Mouse (Mus musculus) subcutaneous adipose tissue, adult 2 months (tissue): ENCODE results near the gene Lysmd1. TPM values are rescaled to one million over a fixed set of nuclear protein-coding genes. Genes with fewer than 3 reads are reported as not detected.

Experiments used
- polyA plus RNA-seq: library from polyadenylated mRNA; depleted of rRNA; stranded (reverse); fragments of >200 nt; gene quantifications from 2 replicates; pipeline ENCODE4 v1.2.3, GENCODE M21; 2012; ENCODE audit warnings: low replicate concordance; rRNA removed

Lysmd1 gene
- polyA plus RNA-seq = 8.5 and 9.4 TPM in 2 replicates

DNA sequence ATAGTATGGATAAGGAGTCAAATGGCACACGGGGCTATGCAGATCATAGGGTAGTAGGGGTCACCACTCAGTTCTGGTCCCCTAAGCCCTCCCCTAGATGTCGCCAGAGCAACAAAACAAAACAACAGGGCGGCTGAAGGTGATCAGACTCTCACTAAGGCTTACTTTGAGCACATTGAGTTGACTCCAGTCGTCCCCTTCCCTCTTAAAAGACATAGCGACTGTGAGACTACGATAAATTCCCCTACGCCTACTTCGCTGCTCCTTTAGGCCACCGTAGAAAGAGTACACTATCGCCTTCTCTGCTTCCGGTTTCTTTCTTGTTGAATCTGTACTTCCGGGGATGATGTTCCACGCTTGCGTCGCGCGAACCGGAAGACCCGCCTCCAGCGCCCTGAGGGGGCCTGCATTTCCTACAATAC lies at the start of gene Lysmd1, which contains the start of gene Scnm1:
Lysmd1 (plus strand) TSS at position 409 of the 422 bp plus-strand sequence.
Scnm1 (minus strand) TSS at position 332 of the 422 bp plus-strand sequence.

DNA sequence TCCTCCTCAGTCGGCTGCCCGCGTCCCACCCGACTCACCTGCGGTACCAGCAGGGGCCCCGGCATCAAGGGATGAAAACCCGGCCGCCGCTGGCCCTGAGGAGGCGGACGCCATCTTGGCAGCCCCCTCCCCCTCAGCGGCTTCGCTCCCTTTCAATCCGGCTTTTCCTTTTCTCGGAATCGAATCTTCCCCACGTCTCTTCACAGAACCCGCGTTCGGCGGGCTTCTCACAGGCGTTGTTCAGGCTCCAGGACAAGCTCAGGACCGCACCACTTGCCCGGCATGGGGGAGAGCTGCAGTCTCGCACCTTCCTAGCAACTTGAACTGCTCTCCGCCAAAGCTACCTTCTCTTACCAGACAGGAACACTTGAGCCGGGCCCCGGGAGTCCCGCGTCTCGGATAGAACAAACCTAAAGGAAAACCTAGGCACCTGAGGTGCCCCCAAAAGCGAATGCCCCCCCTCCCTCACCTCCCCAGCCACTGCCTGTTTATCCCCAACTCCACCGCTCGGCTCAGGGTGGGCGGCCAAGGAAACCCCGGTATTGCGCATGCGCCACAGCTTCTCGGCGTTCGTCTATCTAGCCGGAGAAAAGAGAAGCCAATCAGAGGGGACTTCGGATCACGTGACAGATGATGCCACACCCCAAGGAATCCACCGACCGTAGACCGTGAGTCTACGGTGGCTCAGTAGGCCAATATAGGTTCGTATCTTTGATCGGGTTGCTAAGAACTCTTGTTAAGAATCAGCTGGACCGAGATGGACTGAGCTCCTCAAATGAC lies 27.4 kb upstream of the Lysmd1 start, which contains the start of gene Pip5k1a:
Pip5k1a (minus strand) TSS at position 593 of the 780 bp plus-strand sequence.

DNA sequence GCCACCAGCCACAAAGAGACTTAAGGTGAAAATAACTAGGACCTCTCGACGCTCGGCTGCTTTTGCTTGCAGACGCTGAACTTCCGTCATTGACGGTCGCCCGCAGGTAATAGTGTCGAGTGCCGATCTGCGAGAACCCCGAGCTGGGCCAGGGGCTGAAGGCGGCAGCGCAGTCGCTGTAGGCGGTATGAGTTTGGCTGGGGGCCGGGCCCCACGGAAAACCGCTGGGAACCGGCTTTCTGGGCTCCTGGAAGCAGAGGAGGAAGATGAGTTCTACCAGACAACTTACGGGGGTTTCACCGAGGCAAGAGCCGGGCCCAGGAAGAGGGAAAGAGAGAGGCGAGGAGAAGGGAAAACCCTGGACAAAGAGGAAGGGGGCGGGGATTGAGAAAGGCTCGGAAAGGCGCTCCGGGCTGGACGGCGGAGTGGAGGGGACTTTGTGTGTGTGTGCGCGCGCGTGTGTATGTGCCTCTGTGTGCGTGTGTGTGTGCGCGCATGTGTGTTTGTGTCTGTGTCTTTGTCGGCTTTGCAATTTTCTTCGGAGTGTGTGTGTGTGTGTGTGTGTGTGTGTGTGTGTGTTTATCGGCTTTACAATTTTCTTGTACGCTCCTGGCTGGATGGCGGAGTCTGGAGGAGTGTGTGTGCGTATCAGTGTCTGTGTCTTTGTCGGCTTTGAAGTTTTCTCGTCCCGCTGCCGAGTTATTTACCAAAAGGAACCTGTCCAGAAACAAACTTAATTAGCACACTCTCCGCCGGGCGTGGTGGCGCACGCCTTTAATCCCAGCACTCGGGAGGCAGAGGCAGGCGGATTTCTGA lies 22.8 kb upstream of the Lysmd1 start, which contains the start of gene Vps72:
Vps72 (plus strand) TSS at position 112 of the 816 bp plus-strand sequence.

DNA sequence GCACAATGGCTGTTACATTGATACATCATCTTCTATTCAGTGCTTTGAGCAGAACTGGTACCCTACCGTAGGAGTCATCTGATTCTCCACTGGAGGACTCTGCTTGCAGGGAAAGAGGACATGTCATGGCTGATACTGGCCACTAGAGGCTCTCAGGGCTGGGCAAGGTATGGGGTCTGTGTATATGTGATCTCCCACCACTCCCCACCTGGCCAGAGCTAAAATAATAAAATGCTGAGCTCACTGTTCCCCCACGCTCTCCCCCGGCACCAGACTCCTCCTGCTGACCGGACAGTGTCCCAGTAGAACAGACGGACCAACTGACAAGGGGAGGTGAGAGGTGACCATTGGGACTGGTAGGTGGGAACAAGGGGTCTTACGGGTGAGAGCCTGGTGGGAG lies 9.6 kb upstream of the Lysmd1 start, which contains the start of gene Tmod4:
Tmod4 (plus strand) TSS at position 231 of the 400 bp plus-strand sequence.

DNA sequence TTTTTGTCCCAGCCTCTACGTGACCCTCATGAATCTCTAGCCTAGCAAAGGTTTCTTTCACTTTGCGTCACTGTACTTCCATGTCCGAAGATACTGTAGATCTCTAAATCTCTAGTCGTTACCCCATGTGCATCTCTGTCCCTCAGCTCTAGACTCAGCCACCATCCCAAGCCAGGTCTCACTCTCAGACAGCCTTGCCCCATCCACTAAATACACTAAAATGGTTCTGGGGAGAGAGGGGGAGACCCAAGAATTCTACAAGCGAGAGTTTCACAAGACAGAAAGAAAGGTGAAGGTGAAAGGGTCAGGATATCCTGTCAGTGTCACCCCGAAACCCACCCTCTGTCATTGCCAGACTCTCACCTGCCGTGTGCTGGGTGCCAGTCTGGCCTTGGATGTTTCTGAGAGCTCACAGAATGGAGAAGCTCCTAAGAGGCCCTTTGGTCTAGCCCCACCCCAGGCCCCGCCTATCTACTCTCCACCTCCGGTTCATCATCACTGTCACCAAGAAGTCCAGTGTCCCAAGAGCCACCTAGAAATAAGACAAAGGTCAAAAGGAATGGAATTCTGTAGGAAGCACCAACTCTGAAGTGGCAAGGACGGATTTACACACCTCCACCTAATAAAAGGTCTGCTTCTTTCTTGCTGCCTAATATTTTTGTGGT lies 8.2 kb downstream of the Lysmd1 start, which contains the start of gene Tnfaip8l2:
Tnfaip8l2 (minus strand) TSS at position 409 of the 665 bp plus-strand sequence.

DNA sequence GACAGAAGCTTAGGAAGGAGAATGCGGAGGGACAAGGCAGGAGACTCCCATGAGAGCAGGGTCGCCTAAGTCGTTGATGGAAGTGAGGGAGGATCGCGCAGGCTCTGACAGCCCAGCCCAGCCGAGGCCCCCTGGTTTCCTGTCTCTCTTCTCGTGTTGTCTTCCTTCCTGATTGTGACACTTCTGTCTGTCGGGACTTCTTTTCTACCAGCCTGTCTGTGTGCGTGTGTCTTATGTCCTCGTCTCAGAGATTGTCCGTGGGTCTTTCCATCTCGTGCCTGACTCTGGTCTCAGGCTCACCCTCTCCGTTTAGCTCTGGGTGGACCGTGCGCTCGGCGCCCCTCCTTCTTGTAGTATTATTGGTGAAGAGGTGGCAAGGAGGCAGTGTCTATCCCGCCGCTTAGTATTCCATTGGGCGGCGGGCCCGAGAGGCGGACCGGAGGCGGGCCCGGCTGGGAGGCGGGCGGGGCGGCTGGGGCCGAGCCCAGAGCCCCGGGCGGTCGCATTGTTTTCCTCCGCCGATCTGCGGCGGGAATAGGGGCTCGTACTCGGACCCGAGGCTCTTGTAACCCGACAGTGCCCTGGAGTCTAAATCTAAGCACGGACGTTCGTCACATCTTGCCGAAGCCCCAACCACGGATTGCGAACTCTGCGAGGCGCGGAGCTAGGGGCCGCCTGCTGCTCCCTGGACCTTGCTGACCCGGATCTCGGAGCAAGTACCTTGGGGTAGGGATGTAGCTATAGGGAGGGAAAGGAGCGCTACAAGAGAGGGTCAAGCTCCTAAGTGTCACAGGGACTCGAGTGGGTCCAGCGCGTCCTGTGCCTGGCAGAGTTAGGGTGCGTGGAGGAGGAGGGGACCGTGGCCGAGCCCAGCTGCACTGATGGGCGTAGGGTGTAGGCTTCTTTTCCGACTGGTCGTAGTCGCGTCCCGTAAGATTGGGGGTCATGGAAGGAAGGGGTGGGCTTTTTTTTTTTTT lies 26.4 kb downstream of the Lysmd1 start, which contains the start of gene Sema6c:
Sema6c (plus strand) TSS at position 471 of the 977 bp plus-strand sequence.

Other genes with a start within 250 kb of the Lysmd1 start
- 221 and 267 TPM in 2 replicates for gene Psmb4, start 247.1 kb upstream of the Lysmd1 start, polyA plus RNA-seq
- gene Selenbp1, start 201.0 kb upstream of the Lysmd1 start, polyA plus RNA-seq = 143 and 365 TPM in 2 replicates
- 11.9 and 30.6 TPM in 2 replicates for gene Rfx5, start 180.0 kb upstream of the Lysmd1 start, polyA plus RNA-seq
- 55.5 and 65.6 TPM in 2 replicates for gene Pi4kb, start 159.4 kb upstream of the Lysmd1 start, polyA plus RNA-seq
- 14.2 and 26.4 TPM in 2 replicates for gene Zfp687, start 118.6 kb upstream of the Lysmd1 start, polyA plus RNA-seq
- 192 and 240 TPM in 2 replicates for gene Psmd4, start 91.5 kb upstream of the Lysmd1 start, polyA plus RNA-seq
- 18.7 and 25.1 TPM in 2 replicates for gene Pip5k1a, start 27.2 kb upstream of the Lysmd1 start, polyA plus RNA-seq
- 47.2 and 66.3 TPM in 2 replicates for gene Vps72, start 23.1 kb upstream of the Lysmd1 start, polyA plus RNA-seq
- 0.46 and 0.84 TPM in 2 replicates for gene Tmod4, start 9.6 kb upstream of the Lysmd1 start, polyA plus RNA-seq
- gene Scnm1, start 77 bp upstream of the Lysmd1 start, polyA plus RNA-seq = 48.2 and 53.5 TPM in 2 replicates
- 18.6 and 23.0 TPM in 2 replicates for gene Tnfaip8l2, start 8.3 kb downstream of the Lysmd1 start, polyA plus RNA-seq
- 6.0 and 30.1 TPM in 2 replicates for gene Sema6c, start 26.4 kb downstream of the Lysmd1 start, polyA plus RNA-seq
- 11.3 and 19.4 TPM in 2 replicates for gene Gabpb2, start 83.8 kb downstream of the Lysmd1 start, polyA plus RNA-seq
- 52.9 and 68.9 TPM in 2 replicates for gene Cdc42se1, start 94.6 kb downstream of the Lysmd1 start, polyA plus RNA-seq
- 11.7 and 16.1 TPM in 2 replicates for gene Mllt11, start 98.1 kb downstream of the Lysmd1 start, polyA plus RNA-seq
- 0.91 TPM in 1 of 2 replicates, not detected in the other for gene Gm128, start 107.5 kb downstream of the Lysmd1 start, polyA plus RNA-seq
- gene Bnipl, start 117.1 kb downstream of the Lysmd1 start, polyA plus RNA-seq = 0.09 and 6.4 TPM in 2 replicates
- 82.0 and 89.1 TPM in 2 replicates for gene Mindy1, start 147.3 kb downstream of the Lysmd1 start, polyA plus RNA-seq
- gene Prune1, start 148.0 kb downstream of the Lysmd1 start, polyA plus RNA-seq = 28.9 and 29.2 TPM in 2 replicates
- gene Anxa9, start 173.1 kb downstream of the Lysmd1 start, polyA plus RNA-seq = 4.1 and 7.0 TPM in 2 replicates
- 136 and 146 TPM in 2 replicates for gene Cers2, start 180.7 kb downstream of the Lysmd1 start, polyA plus RNA-seq
- 12.4 and 26.7 TPM in 2 replicates for gene Setdb1, start 223.1 kb downstream of the Lysmd1 start, polyA plus RNA-seq